Mouse (Mus musculus): Measurements from ENCODE around the gene Dnah3. TPM values are rescaled to one million over a fixed set of nuclear protein-coding genes. Genes with fewer than 3 reads are reported as not detected.
A peak's percentile ranks its signal among the peaks of the same experiment; 100 is the strongest.

The Dnah3 gene
- polyA plus RNA-seq, 1 experiment from 2014 or later = 2.0 TPM

- ATAC-seq (ENCODE audit: insufficient number of reproducible peaks, low FRiP score, low TSS enrichment, low read depth) = no peak
- WGBS = 78% methylated on average over 6 of the region's 6 CpGs
Measured at GRCm38 (mm10) chr7:119976256-119976655, 118.8 kb downstream of the Dnah3 start.

GRCm38 (mm10) chr7:119974214-119974613 lies 120.9 kb downstream of the Dnah3 start:
- 77% methylated on average over 5 of the region's 5 CpGs for WGBS
- Histone ChIP-seq H3K9me3 (replicated peaks) (no peaks in the 10 kb centered on the region), H3K27me3 (no peaks in the 10 kb centered on the region), H3K36me3 (no peaks in the 10 kb centered on the region), H3K4me1 (no peaks in the 10 kb centered on the region), H3K4me3 (replicated peaks) (no peak overlapping the region), H3K9ac (no peak overlapping the region), H3K4me2 (replicated peaks) (no peak overlapping the region), H3K27ac (replicated peaks) (no peak overlapping the region)
- no peak for ATAC-seq (ENCODE audit: insufficient number of reproducible peaks, low FRiP score, low TSS enrichment, low read depth)

More at GRCm38 (mm10) chr7:119976256-119976655, 118.8 kb downstream of the Dnah3 start:
- no peak overlapping the region for H3K27ac ChIP-seq (replicated peaks)
- no peaks in the 10 kb centered on the region for H3K27me3 ChIP-seq
- H3K4me1 ChIP-seq = no peaks in the 10 kb centered on the region
- H3K9ac ChIP-seq = no peak overlapping the region
- no peaks in the 10 kb centered on the region for H3K9me3 ChIP-seq (replicated peaks)
- H3K4me2 ChIP-seq (replicated peaks) = no peak overlapping the region
- no peak overlapping the region for H3K4me3 ChIP-seq (replicated peaks)
- no peaks in the 10 kb centered on the region for H3K36me3 ChIP-seq

GRCm38 (mm10) chr7:119969320-119969719 lies 125.8 kb downstream of the Dnah3 start:
- H3K4me2 ChIP-seq (replicated peaks) = no peak overlapping the region
- no peaks in the 10 kb centered on the region for H3K36me3 ChIP-seq
- H3K4me3 ChIP-seq (replicated peaks) = no peak overlapping the region
- H3K9me3 ChIP-seq (replicated peaks) = no peaks in the 10 kb centered on the region
- no peak overlapping the region for H3K27ac ChIP-seq (replicated peaks)
- H3K4me1 ChIP-seq = no peaks in the 10 kb centered on the region
- no peaks in the 10 kb centered on the region for H3K27me3 ChIP-seq
- no peak overlapping the region for H3K9ac ChIP-seq
- ATAC-seq (ENCODE audit: insufficient number of reproducible peaks, low FRiP score, low TSS enrichment, low read depth) = 0 out of 2 replicates have a peak, but pooled peaks have one; percentile 43
- WGBS = 82% methylated on average over 2 of the region's 2 CpGs

GRCm38 (mm10) chr7:119965651-119966395 lies 129.3 kb downstream of the Dnah3 start:
- Histone ChIP-seq H3K9ac (no peak overlapping the region), H3K27ac (replicated peaks) (no peak overlapping the region), H3K27me3 (no peaks in the 10 kb centered on the region), H3K4me1 (no peaks in the 10 kb centered on the region), H3K4me3 (replicated peaks) (no peak overlapping the region), H3K36me3 (no peaks in the 10 kb centered on the region), H3K4me2 (replicated peaks) (no peak overlapping the region), H3K9me3 (replicated peaks) (no peaks in the 10 kb centered on the region)
- 80% methylated on average over 9 of the region's 9 CpGs for WGBS
- no peak for ATAC-seq (ENCODE audit: insufficient number of reproducible peaks, low FRiP score, low TSS enrichment, low read depth)

GRCm38 (mm10) chr7:119965205-119965604 lies 129.9 kb downstream of the Dnah3 start:
- Histone ChIP-seq H3K9me3 (replicated peaks) (no peaks in the 10 kb centered on the region), H3K4me3 (replicated peaks) (no peak overlapping the region), H3K36me3 (no peaks in the 10 kb centered on the region), H3K4me2 (replicated peaks) (no peak overlapping the region), H3K27ac (replicated peaks) (no peak overlapping the region), H3K27me3 (no peaks in the 10 kb centered on the region), H3K9ac (no peak overlapping the region), H3K4me1 (no peaks in the 10 kb centered on the region)
- ATAC-seq (ENCODE audit: insufficient number of reproducible peaks, low FRiP score, low TSS enrichment, low read depth) = no peak
- 82% methylated on average over 4 of the region's 4 CpGs for WGBS

GRCm38 (mm10) chr7:119961107-119961506 lies 134.0 kb downstream of the Dnah3 start:
- Histone ChIP-seq H3K36me3 (no peaks in the 10 kb centered on the region), H3K4me2 (replicated peaks) (no peak overlapping the region), H3K27me3 (no peaks in the 10 kb centered on the region), H3K9ac (no peak overlapping the region), H3K4me3 (replicated peaks) (no peak overlapping the region), H3K9me3 (replicated peaks) (no peaks in the 10 kb centered on the region), H3K27ac (replicated peaks) (no peak overlapping the region), H3K4me1 (no peaks in the 10 kb centered on the region)
- WGBS = 36% methylated on average over 2 of the region's 2 CpGs
- ATAC-seq (ENCODE audit: insufficient number of reproducible peaks, low FRiP score, low TSS enrichment, low read depth) = no peak

- Histone ChIP-seq H3K36me3 (no peaks in the 10 kb centered on the region), H3K9ac (no peak overlapping the region), H3K9me3 (replicated peaks) (no peaks in the 10 kb centered on the region), H3K4me2 (replicated peaks) (no peak overlapping the region), H3K27ac (replicated peaks) (no peak overlapping the region), H3K4me1 (no peaks in the 10 kb centered on the region), H3K27me3 (no peaks in the 10 kb centered on the region), H3K4me3 (replicated peaks) (no peak overlapping the region)
- WGBS = 77% methylated on average over 6 of the region's 6 CpGs
- ATAC-seq (ENCODE audit: insufficient number of reproducible peaks, low FRiP score, low TSS enrichment, low read depth) = no peak
Measured at GRCm38 (mm10) chr7:119960546-119960945, 134.5 kb downstream of the Dnah3 start.

- no peak overlapping the region for H3K9ac ChIP-seq
- H3K4me1 ChIP-seq = no peaks in the 10 kb centered on the region
- H3K9me3 ChIP-seq (replicated peaks) = no peaks in the 10 kb centered on the region
- H3K27ac ChIP-seq (replicated peaks) = no peak overlapping the region
- no peaks in the 10 kb centered on the region for H3K27me3 ChIP-seq
- H3K4me2 ChIP-seq (replicated peaks) = no peak overlapping the region
- no peak overlapping the region for H3K4me3 ChIP-seq (replicated peaks)
- WGBS = 75% methylated on average over 6 of the region's 6 CpGs
- H3K36me3 ChIP-seq = no peaks in the 10 kb centered on the region
- no peak for ATAC-seq (ENCODE audit: insufficient number of reproducible peaks, low FRiP score, low TSS enrichment, low read depth)
Measured at GRCm38 (mm10) chr7:119960006-119960405, 135.1 kb downstream of the Dnah3 start.

- Histone ChIP-seq H3K9ac (no peak overlapping the region), H3K4me1 (no peaks in the 10 kb centered on the region), H3K27me3 (no peaks in the 10 kb centered on the region), H3K27ac (replicated peaks) (no peak overlapping the region), H3K4me3 (replicated peaks) (no peak overlapping the region), H3K4me2 (replicated peaks) (no peak overlapping the region), H3K36me3 (no peaks in the 10 kb centered on the region), H3K9me3 (replicated peaks) (no peaks in the 10 kb centered on the region)
- 86% methylated on average over 4 of the region's 4 CpGs for WGBS
- no peak for ATAC-seq (ENCODE audit: insufficient number of reproducible peaks, low FRiP score, low TSS enrichment, low read depth)
Measured at GRCm38 (mm10) chr7:119959491-119959890, 135.6 kb downstream of the Dnah3 start.

GRCm38 (mm10) chr7:119959091-119959490 lies 136.0 kb downstream of the Dnah3 start:
- H3K36me3 ChIP-seq = no peaks in the 10 kb centered on the region
- no peaks in the 10 kb centered on the region for H3K4me1 ChIP-seq
- H3K4me3 ChIP-seq (replicated peaks) = no peak overlapping the region
- no peak overlapping the region for H3K9ac ChIP-seq
- no peak overlapping the region for H3K4me2 ChIP-seq (replicated peaks)
- ATAC-seq (ENCODE audit: insufficient number of reproducible peaks, low FRiP score, low TSS enrichment, low read depth) = no peak
- H3K9me3 ChIP-seq (replicated peaks) = no peaks in the 10 kb centered on the region
- 56% methylated on average over 4 of the region's 4 CpGs for WGBS
- no peaks in the 10 kb centered on the region for H3K27me3 ChIP-seq
- H3K27ac ChIP-seq (replicated peaks) = no peak overlapping the region

- Histone ChIP-seq H3K36me3 (no peaks in the 10 kb centered on the region), H3K4me3 (replicated peaks) (no peak overlapping the region), H3K9me3 (replicated peaks) (no peaks in the 10 kb centered on the region), H3K27ac (replicated peaks) (no peak overlapping the region), H3K4me2 (replicated peaks) (no peak overlapping the region), H3K9ac (no peak overlapping the region), H3K4me1 (no peaks in the 10 kb centered on the region), H3K27me3 (no peaks in the 10 kb centered on the region)
- no peak for ATAC-seq (ENCODE audit: insufficient number of reproducible peaks, low FRiP score, low TSS enrichment, low read depth)
Measured at GRCm38 (mm10) chr7:119957421-119957820, 137.7 kb downstream of the Dnah3 start.

GRCm38 (mm10) chr7:119954047-119954446 lies 141.0 kb downstream of the Dnah3 start:
- WGBS = 90% methylated on average over 1 of the region's 1 CpGs
- no peak overlapping the region for H3K4me2 ChIP-seq (replicated peaks)
- H3K4me3 ChIP-seq (replicated peaks) = no peak overlapping the region
- no peaks in the 10 kb centered on the region for H3K36me3 ChIP-seq
- no peak for ATAC-seq (ENCODE audit: insufficient number of reproducible peaks, low FRiP score, low TSS enrichment, low read depth)
- no peaks in the 10 kb centered on the region for H3K4me1 ChIP-seq
- no peak overlapping the region for H3K9ac ChIP-seq
- H3K9me3 ChIP-seq (replicated peaks) = no peaks in the 10 kb centered on the region
- no peaks in the 10 kb centered on the region for H3K27me3 ChIP-seq
- H3K27ac ChIP-seq (replicated peaks) = no peak overlapping the region
